Mouse (Mus musculus): ENCODE data around the gene Mettl25. TPM values are rescaled to one million over a fixed set of nuclear protein-coding genes. Genes with fewer than 3 reads are reported as not detected.

The Mettl25 gene
- 1 to 10 TPM; 3.8 to 4.4 TPM for total RNA-seq (2021)
- long read RNA-seq, experiment 1, partial matches to known transcripts = 0 of 4 reads
- long read RNA-seq, experiment 1, other reads (novel, unspliced or antisense) = 1 of 4 reads
- long read RNA-seq, experiment 2, partial matches to known transcripts = 0 of 4 reads
- long read RNA-seq, experiment 2, other reads (novel, unspliced or antisense) = 2 of 4 reads

GRCm38 (mm10) chr10:105840928-105841888 lies at the start of gene Mettl25, which contains the start of gene Ccdc59:
TSS of gene Mettl25 (minus strand) at chr10:105841380.
TSS of gene Ccdc59 (plus strand) at chr10:105841067.
- DNase-seq = peak; percentile 98

- DNase-seq = no peak
Observed at GRCm38 (mm10) chr10:105867312-105867711, 26.1 kb upstream of the Mettl25 start.

- DNase-seq = peak in 1 of 2 experiments; percentile 17
Observed at GRCm38 (mm10) chr10:105851136-105851535, 10.0 kb upstream of the Mettl25 start.

- DNase-seq = no peak
Observed at GRCm38 (mm10) chr10:105850286-105850685, 9.1 kb upstream of the Mettl25 start.

- no peak for DNase-seq
Observed at GRCm38 (mm10) chr10:105842574-105842973, 1.4 kb upstream of the Mettl25 start.

- DNase-seq = peak in 1 of 2 experiments; percentile 15
Observed at GRCm38 (mm10) chr10:105834627-105835228, 6.5 kb downstream of the Mettl25 start.

GRCm38 (mm10) chr10:105806259-105807010 lies 34.7 kb downstream of the Mettl25 start:
- DNase-seq = no peak

GRCm38 (mm10) chr10:105803461-105803860 lies 37.7 kb downstream of the Mettl25 start:
- no peak for DNase-seq

- no peak for DNase-seq
Observed at GRCm38 (mm10) chr10:105802132-105802531, 39.0 kb downstream of the Mettl25 start.

GRCm38 (mm10) chr10:105801147-105801546 lies 40.0 kb downstream of the Mettl25 start:
- no peak for DNase-seq

- no peak for DNase-seq
Observed at GRCm38 (mm10) chr10:105797250-105797924, 43.8 kb downstream of the Mettl25 start.

GRCm38 (mm10) chr10:105793776-105794552 lies 47.2 kb downstream of the Mettl25 start:
- no peak for DNase-seq

GRCm38 (mm10) chr10:105788744-105789486 lies 52.3 kb downstream of the Mettl25 start:
- DNase-seq = no peak

- peak; percentile 13 to 29 for DNase-seq
Observed at GRCm38 (mm10) chr10:105783766-105784165, 57.4 kb downstream of the Mettl25 start.

GRCm38 (mm10) chr10:105774382-105774781 lies 66.8 kb downstream of the Mettl25 start:
- DNase-seq = peak; percentile 30 to 76

GRCm38 (mm10) chr10:105772821-105773302 lies 68.3 kb downstream of the Mettl25 start:
- no peak for DNase-seq

- no peak for DNase-seq
Observed at GRCm38 (mm10) chr10:105763959-105764358, 77.2 kb downstream of the Mettl25 start.

GRCm38 (mm10) chr10:105760460-105760859 lies 80.7 kb downstream of the Mettl25 start:
- no peak for DNase-seq

GRCm38 (mm10) chr10:105760046-105760445 lies 81.1 kb downstream of the Mettl25 start:
- DNase-seq = no peak

All from heart, adult 18-20 months (tissue).